Mouse (Mus musculus) frontal cortex, postnatal 10 days (tissue): ENCODE measurements around the gene Xrra1.

Experiments used
- DNase-seq, 2 experiments: peaks; one replicate each; pipeline ENCODE4 v3.0.0; 2022; ENCODE audit warnings: low spot score in 2 of 2, mixed read lengths in 1 of 2

Xrra1 gene

DNA sequence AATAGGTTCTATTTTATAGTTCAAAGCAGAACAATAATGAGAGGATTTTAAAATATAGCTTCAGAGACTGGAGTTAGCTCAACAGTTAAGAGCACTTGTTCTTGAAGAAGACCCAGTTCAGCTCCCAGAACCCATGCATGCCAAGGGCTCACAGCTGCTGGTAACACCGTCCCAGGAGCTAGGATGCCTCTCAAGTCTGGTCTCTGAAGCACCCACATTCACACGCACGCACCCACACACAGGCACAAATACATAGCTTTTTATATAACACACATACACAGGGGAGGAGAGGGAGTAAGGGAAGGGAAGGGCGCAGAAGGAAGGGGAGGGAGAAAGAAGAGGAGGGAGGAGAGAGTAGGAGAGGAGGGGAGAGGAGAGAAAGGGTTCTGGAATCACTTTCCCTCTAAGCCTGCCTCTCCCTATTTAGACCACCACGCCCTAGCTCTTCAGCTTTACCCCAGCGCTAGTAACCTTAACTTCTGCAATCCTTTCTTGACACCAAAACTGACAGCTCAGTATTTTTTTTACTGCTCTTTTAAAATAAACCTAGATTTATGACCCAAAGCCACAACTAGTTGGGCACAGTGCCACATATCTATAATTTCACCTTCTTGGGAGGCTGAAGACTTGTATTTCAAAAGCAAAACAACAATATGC lies 94.7 kb downstream of the Xrra1 start:
- DNase-seq: peak; percentile 37 to 72

- no peak for DNase-seq
These were observed 95.3 kb downstream of the Xrra1 start for GRCm38 (mm10) chr7:99954212-99954611.

GRCm38 (mm10) chr7:99956095-99956494 lies 97.2 kb downstream of the Xrra1 start:
- DNase-seq: no peak

DNA sequence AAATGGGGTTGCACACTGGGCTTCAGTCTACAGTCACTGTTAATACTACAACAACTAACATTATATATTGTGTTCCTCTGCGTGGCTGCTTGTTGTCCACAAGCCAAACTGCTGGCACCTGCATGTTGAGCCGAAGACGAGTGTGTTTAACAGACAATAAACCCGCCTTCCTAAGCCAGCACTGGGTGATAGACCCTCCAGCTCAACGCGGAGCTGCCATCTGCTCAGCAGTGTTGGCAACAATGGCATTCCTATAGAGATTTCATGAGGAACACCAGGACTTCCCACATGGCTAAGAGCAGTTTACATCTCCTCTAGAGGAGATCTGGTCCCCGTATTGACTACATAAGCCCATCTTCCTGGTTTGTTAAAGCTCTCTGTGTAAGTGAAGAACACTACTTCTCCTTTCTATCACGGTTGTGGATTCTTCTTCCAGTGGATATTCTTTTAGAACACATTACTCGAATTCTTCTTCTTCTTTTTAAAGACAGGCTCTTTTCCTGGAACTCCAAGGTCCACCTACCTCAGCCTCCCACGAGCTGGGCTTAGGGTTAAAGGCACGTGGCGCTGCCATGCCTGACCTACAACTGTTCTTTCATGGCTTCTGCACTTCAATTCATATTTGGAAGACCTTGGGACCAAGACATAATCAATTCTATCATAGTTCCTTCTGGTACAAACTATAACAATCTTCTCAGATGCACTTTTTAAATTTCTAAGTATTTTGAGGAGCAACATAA lies 98.5 kb downstream of the Xrra1 start:
- DNase-seq: no peak

- DNase-seq: peak in 1 of 2 experiments; percentile 2
These were observed 101.7 kb downstream of the Xrra1 start for GRCm38 (mm10) chr7:99960571-99960970.

GRCm38 (mm10) chr7:99961518-99961917 lies 102.6 kb downstream of the Xrra1 start:
- peak in 1 of 2 experiments; percentile 1 for DNase-seq

DNA sequence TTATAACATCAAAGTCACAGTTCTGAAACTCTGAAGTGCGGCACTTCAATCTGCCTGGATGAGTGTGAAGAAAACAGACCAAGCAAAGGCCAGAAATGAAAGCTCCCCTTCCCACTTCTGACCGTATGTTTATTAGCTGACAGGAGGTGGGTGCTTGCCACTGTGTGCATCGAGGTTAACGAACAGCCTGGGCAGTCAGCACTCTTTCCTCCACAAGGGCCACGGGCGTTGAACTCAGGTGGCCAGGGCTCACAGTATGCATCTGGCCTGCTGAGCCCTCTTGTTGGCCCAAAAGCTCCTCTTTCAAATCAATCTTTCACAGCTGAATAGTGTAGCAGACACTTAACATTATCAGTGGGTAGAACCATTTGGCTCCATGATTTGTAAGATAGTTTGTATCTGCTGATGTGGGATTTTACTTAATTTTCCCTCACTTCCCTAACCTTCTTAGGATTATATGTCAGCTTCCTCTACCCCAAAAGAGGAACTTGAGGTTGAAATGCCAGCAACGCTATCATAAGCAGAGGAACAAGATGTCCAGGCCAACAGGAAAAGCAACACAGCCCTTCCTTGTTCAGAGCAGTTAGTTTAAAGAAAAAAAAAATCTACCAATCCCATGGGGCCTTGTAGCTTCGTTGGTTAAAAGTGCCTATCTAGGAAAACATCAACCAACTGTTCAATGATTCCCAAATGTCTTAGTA lies 103.8 kb downstream of the Xrra1 start:
- DNase-seq: peak in 1 of 2 experiments; percentile 2

GRCm38 (mm10) chr7:99963237-99963860 lies 104.4 kb downstream of the Xrra1 start:
- no peak for DNase-seq

DNA sequence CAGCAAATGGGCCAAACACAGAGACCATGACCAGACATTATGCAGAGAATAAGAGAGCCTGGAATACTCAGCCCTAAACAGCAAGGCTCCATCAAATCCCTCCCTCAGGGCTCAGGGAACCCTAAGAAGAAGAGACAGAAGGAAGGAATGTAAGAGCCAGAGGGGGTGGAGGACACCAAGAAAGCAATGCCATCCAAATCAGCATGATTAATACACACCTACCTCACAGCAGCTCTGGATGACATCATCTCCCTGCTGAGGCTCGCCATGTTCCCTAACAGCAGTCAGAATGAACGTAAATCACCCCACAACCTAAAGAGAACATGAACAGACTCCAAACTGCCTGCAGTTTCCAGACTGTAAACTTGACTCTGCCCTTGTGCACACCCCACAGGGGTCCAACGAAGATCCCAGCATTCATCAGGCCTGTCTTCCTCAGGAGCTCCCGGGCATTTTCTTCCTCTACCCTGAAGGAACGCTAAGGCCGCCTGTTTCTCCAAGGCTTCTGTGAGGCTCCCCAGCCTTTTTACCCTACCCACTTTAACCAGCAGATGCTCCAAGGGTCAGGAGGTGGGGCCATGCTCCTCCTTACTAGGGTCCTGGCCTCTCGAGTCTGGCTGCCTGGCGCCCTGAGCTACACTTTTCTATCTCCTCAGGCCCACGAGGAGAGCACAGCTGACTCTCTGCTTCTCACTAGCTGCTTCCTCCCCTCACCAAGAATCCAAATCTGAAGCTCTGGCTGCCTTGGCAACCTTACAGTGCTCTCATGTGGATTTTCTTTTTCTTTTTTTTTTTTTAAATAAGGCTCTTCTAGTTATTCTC lies 106.3 kb downstream of the Xrra1 start:
- DNase-seq: peak; percentile 48 to 61

- DNase-seq: peak in 1 of 2 experiments; percentile 17
These were observed 107.2 kb downstream of the Xrra1 start for GRCm38 (mm10) chr7:99966011-99966721.
